Mouse (Mus musculus): ENCODE measurements around the gene Gm28729.
"Not testable (repeated sequence)": the region's sequence is repeated elsewhere in the genome, so short reads cannot be mapped to it uniquely, and the experiment has no call there.

Gene Gm28729

DNA sequence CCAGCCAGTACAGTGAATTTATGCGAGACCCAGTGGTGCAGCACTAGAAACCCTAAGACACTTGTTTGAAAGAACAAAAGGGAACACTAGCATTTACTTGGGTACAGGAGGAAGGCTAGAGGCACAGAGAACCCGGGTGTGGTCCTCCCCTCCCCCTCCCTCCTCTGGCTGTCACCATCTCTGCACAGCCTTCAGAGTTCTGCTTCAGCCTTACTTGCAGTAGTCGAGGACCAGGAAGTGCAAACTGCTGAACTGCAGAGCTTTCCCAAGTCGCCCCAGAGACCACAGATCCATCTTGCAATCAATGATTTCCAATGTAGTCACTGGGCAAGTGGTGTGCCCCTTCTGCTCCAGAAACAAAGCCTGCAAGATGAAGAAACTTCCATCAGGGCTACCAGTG lies 7.6 kb downstream of the Gm28729 start:
- DNase-seq = peak; percentile 44

DNA sequence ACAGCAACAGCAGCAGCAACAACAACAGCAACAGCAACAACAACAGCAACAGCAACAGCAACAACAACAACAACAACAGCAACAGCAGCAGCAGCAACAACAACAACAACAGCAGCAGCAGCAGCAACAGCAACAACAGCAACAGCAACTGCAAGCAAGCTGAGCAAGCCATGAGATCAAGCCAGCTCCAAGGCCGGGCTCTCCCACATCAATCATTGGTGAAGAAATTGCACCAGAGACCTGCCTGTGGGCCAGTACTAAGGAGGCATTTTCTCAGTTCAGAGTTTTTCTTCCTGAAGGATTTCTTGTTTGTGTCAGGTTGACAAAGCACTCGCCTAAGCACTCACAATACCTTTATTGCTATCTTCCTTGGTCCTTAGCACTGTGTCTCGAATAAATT lies 8.3 kb downstream of the Gm28729 start:
- no peak for DNase-seq

DNA sequence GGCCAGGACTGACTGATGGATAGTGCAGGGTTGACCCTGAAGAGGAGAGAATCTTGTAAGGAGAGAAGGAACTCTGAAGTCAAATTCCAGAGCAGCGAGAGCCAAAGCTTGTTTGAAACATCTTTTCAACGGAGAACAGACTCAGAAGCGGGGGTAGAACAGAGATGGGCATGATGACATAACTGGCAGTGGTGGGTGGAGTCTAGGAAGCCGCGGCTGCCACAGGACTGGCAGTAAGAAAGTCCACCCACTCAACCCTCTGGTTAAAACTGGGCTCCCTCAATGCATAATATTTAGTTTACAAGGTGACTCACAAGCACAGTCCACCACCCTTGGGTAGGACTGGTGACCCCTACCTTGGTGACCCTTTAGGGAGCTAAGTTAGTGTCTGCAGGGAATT lies 9.3 kb downstream of the Gm28729 start:
- no peak for DNase-seq

DNA sequence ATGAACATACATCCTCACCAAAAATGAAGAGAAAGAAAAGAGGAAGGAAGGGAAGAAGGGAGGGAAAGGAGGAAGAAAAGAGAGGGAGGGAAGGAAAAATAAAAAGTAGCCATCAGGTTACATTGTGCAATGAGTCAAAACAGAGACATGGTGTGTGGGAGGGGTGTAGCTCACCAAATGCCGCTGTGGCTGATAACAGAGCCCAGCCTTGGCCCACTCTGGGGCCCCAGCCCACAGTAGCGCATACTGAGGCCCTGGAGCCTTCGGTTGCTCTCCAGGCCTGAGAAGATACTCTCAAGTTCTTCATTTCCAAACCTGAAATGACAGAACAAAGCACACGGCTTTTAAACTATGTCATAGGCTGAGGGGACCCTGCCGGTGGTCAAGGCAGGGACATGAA lies 10.8 kb downstream of the Gm28729 start:
- peak; percentile 66 for DNase-seq

DNA sequence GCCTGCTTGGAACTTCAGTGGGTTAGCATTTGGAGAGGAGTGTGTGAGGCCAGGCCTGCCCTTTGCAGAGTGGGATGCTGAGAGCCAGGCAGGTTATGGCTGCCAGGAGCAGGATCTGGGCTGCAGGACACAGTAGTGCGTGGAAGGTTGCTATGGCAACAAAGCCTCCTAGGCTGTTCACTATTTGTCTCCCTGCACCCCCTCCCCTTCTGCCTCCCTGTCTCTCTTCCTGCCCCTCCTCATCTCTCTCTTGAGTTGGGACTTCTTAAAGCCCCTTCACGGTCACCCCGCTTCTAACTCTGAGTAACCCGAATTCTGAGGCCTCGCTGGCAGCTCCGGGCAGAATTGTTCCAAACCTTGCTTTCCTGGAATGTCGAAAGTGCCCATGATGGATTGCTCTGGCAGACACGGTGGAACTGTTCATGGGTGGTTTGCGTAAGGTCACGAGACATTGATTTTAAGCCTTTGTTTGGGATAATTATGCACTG lies 19.0 kb downstream of the Gm28729 start:
- DNase-seq = no peak

DNA sequence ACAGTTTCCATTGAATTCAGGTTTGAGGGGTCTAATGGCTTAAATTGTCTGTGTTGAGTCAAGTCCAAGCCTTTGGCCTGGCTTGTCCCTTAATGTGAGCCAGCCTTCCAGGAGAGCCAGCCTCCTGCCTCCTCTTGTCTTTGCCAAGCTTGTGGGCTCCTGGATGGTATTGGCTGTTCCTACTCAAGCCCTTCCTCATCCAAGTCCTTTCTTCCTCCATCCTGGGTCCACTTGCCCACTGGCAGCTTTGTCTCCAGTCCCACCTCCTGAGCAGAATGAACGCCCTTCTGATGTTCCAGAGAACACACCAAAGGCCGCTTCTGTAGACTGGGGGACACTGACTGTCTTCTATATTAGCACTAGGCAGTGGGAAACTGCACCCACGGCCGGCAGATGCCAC lies 19.9 kb downstream of the Gm28729 start:
- DNase-seq = no peak

DNA sequence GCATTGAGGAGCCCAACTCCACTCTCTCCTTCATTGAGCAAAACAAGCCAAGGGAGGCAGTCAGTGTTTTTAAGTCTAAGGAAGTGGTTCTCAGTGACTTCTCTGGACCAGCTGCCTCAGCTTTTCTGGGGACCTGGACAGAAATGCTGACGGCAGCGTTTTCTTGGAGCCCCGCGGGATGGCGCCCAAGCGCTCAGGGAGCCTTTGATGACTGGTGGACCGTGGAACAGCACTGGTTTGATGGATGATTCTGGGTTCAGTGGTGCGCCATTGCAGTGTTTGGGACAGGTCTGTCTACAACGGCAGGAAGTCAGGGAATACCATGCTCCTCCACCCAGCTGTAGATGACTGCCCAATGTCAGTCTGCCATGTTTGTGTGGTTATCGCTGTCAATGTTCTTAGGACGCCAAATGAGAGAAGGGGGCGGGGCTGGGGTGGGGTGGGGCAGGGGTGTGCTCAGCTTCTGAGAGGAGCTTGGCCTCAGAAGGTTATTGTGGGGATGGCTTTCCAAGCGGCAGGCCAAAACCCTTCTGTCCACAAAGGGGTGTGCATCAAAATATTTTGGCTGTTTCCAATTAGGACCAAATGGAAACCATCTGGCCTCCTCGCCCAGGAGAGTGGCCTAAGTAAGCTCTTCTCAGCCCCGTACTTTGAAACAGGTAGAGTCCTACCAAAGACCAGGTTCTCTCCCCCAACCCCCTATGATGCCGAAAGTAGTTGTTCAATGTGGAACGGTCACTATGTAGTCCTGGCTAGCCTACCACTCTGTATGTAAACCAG lies 20.8 kb downstream of the Gm28729 start:
- DNase-seq = no peak

DNA sequence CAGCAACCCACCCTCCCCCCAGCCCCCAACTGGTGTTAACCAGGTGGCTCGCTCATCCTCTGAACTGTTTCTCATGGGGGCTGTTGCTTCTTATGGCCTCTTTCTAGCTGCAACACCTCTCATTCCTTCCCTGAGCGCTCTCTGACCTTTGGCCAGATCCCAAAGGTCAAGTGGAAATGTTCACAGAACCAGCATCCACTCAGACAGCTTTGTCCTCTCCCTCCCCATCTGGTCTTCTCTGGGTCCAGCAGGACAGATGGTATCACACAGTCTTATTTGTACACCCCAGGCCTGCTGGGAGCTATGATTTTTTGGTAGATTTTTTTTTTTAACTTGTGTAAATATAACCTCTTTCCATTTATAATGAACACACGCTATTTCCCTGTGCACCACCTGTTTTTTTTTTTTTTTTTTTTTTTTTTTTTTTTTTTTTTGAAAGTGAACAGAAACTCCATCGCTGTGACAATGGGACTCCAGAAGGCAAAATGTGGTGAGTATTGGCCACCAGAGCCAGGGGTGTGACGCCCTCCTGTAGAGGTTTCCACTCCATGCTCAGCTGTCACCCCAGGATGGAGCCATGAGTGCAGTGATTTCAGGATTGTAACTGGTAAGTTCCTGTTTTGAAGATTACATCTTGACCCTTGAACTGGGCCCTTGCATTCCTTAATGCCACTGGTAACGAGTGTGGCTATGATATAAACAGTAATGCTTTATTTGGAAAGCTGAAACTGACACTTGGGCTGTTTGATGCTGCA lies 22.0 kb downstream of the Gm28729 start:
- DNase-seq = no peak

DNA sequence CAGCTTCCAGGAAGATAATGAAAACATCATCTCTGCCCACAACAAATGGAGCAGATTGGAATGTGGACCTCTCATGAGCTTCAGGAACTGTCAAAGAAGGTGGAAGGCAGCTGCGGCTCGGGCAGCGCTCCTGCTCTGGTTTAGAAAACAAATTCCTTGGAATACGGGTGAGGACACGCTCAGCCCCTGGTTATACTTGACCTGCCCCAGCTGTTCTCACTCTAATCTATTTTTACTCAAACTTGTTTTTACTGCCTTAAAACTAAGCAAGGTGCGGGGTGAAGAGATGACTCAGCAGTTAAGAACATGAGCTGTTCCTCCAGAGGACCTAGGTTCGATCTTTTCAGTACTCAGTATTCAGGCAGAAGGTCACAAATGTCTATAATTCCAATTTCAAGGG lies 23.8 kb downstream of the Gm28729 start:
- DNase-seq = no peak

DNA sequence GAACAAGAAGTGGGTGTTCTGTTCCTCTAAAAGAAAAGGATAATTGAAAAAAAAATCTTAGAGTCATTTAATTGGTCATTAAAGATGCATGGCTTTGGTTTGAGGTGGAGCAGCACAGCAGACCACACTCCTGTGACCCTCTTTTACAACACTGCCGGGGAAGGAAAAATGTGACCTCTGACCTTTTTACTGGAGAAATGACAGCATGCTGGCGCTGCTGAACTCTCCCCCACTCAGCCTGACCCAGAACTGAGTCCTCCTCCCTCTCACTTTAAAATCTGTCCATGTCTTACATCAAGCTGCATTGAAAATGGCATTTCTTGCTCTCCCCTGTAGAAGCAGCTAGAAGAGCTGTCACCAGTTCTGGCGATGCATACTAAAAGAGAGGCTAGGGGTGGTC lies 31.9 kb downstream of the Gm28729 start:
- no peak for DNase-seq

DNA sequence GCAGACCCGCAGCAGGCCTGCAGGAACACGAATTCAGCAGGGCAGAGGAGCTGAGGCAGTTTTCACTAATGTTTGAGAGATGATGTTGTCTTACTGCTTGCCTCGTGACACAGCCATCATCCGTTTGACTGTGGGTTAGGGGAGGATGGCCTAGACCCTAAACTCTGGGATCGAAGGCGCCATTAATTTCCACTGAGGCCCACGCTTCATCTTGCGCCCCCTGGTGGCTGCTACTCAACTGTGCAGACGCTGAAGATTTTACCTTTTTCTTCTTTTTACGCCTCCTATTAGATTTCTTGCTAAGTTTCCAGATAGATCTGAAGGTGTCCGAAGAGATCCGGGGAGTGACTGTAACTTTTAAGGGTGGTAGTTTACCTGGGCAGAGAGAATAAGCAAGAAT lies 33.3 kb downstream of the Gm28729 start:
- peak; percentile 51 for DNase-seq

DNA sequence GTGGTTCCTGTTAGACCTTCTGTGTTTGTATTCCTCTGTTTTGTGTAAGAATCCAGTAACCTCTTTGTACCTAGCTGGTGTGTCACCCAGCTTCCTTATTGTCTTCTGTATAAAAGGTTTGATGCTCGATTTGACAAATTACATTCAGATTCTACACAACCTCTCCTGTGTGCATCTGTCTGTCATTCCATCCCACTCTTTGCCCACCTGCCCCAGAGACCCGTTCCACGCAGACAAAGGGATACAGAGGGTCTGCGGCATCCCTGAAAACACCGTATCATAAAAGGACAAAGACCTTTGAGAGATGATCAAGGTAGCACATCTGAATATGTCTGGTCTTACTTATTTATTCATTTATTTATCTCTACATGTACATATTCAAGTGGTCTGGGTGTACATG lies 37.2 kb downstream of the Gm28729 start:
- not testable (repeated sequence) for DNase-seq

DNA sequence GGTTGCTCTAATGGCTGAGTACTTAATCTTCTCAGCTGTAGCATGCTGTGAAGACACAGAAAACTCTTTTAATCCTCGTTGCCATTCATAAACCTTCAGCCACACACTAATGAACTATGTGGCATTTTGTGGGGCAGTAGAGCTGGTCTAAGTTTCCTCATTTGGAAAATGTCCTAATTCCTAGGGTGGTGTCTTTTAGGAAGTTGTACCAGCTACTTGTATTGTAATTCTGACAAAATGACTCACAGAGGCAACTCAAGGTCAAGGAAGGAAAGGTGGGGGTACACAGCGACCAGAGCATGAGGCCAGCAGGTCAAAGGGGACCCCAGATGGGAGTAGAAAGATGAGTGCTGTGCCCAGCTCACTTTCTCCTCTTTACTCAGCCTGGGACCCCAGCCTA lies 41.4 kb downstream of the Gm28729 start:
- DNase-seq = no peak

DNA sequence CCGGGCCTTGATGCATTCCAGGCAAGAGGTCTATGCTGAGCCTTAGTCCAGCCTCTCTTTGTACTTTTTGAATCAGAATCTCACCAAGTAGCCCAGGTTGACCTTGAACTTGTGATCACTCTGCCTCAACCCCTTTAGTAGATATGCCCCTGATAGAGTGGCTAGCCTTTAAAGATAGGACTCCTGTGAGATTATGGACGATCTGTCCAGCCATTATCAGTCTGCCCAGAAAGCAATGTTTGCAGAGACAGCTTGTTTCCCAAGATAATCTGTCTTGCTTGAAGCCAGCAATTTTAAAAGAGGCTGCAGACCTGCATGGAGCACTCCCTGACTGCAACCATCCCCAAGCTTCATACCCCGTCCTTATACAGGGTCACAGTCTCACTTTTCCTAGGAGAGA lies 42.0 kb downstream of the Gm28729 start:
- DNase-seq = no peak

DNA sequence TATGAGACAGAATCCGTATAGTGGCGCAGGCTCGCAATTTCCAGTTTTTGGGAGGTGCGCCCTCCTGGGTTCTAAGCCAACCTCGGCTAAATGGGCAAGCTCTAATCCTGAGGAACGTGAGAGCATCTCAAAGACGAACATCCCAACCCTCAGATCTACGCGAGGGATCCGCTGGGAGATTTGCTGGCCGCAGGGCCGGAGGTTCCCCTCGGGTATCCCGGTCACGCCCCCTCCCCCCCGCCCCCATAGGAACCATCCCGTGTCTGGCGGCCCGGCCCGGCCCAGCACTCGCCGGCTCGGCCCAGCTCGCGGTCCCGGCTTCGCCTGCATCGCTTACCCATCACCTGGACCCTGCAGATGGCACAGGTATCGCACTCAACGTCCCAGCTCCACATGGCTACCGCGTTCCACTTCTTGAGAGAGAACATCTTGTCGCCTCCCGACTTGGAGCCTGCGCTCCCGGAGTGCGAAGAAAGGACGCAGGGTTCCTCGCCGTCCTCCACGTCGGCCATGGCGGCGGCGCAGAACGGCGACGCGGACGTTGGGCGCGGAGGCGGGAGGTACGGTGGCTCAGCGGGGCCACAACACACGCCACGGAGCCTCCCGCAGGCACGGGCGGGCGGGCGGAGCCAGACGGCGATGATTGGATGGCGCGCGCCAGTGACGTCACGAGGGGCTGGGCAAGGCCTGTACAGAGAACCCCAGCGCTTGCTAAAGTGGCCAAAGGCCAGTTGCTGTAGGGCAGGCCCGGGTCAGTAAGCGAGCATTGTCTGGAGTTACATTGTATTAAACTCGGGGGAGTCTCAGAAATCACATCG lies 46.8 kb downstream of the Gm28729 start, which contains the start of gene Rnf7:
TSS of gene Rnf7 (minus strand) at position 605 of the 818 bp plus-strand sequence.
- DNase-seq = peak; percentile 97

DNA sequence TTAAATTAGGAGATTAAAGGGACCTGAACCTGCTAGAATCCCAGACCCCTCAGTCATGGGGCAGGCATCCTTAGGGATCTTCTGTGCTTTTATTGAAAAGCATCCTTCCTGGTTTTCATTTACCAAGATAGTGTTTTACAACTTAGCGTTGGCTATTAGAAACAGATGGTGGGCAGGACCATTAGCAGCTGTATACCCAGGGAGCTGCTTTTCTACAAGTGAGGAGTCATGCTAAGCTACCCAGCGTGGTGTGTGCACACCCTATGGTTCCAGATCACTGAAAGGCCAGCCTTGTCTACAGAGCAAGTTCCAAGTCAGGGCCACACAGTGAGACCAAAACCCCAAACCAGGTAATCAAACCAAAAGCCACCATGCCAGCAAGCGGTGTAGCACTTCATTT lies 52.7 kb downstream of the Gm28729 start:
- DNase-seq = no peak

DNA sequence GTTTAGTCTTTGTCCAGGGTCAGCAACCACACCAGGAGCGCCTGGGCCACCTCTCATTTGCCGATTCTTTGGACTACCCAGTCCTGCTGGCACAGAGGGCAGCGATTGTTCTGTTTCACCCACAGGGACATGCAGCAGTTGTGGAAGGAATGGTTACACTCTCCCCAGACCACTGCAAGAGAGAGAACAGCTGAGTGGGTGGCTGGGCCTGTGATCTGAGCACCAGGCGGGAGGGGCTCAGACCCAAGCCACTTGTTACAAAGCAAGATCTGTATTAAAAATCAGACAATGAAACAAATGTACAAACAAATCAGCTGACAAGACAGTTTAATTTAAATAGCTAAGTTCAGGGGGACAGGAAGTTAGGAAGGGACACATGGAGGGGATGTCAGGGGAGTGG lies 53.4 kb downstream of the Gm28729 start:
- not testable (repeated sequence) for DNase-seq

DNA sequence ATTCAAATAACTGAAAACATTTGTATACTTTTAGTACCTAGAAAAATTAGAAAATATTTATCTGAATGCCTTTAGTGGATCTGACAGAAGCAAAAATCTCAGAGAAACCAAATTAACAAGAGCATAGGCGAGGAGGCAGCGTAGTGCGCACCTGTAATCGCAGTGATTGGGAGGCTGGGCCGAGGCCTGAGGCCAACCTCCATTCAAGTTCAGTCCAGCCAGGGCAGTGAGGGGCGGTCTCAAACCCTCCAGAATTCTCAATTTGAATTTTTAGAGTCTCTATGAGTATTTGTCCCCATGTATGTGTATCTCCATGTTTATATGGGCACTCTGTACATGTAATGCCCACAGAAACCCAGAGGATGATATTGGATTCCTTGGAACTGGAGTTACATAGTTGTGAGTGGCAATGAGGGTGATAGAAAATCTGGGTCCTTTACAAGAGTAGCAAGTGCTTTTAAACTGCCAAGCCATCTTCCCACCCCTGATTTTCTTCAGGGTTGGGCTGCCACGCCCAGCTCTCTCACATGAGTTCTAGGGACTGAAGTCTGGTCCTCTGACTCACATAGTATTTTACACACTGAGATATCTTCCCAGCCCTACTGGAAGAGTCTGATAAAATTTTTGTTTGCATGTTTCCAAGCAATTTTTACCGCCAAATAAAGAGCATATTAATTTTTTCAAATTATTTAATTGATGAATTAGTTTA lies 54.6 kb downstream of the Gm28729 start:
- DNase-seq = no peak

DNA sequence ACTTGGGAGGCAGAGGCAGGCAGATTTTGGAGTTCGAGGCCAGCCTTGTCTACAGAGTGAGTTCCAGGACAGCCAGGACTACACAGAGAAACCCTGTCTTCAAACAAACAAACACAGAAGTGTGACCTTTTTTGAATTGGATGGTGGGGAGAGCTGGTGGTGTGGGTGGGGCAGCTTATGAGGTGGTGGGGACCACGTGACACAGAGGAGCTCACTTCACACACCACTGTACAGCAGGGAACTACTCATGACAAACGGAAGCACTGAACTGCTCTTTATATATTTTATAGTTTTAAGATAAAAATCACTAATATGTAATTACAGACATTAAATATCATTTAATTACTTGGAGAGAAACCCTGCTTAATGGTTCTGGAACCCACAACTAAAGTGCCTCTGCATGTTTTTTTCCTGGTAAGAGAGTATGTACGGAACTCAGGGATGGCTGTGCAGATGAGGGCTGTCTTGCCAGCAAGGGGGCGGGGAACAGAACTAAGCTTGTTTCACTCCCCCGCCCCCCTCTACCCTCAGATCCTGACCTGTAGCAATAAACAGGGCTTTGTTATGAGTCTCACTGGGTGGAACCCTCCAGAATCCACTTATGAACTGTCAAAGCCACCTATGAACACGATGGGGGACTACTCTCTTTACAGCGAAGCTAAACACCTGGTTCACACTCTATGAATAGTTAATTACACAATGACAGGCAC lies 55.4 kb downstream of the Gm28729 start:
- DNase-seq = no peak

DNA sequence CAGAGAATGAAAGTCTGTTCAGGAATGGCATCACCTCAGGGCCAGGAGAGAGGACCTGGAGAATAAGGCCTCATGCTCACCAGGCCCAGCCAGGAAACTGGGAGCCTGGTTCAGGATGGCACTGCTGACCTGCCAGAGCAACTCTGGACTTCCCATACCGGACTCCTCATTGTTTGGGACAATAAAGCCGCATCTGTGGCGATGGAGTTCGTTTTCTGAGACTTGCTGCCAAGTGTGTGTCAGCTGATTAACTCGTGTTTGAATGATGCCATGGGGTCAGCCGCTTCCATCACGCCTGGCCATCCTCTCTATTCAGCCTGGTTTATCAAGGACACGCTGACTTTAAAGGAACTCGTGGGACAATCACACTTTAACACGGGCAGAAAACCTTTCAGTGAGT lies 61.4 kb downstream of the Gm28729 start:
- no peak for DNase-seq

DNA sequence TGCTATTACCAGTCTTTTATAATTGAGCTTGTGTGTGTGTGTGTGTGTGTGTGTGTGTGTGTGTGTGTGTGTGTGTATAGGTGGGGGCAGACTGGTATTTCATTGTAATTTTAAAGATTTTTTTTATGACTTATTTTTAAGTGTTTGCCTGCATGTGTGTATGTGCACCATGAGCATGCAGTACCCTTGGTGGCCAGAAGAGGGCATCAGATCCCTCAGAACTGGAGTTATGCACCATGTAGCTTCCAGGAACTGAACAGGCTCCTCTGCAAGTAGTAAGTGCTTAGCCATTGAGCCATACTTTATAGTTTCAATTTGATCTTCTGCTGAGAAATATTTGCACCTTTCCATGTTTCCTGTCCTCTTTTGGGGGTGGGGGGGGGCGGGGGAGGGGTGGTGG lies 63.5 kb downstream of the Gm28729 start:
- DNase-seq = no peak

Data from liver (tissue).